Mouse (Mus musculus) intestine, postnatal 0 days (tissue): ENCODE measurements at regions not wholly inside any gene's neighbourhood (a gene's known extent, or its start where the extent isn't known, plus 50 kb on each side); places are given as distances from the start of the nearest gene placed in this dataset.

Experiments
- ATAC-seq: fragments of 200-750 bp; cut with Nextera tagmentation; 2 replicates; pipeline ENCODE4 v1.8.0; 2017; ENCODE audit warnings: mild to moderate bottlenecking, moderate TSS enrichment, moderate library complexity
- H3K27ac ChIP-seq: fragments of 300-500 bp; sonication (generic); 2 replicates; pipeline ENCODE4 v1.5.1; 2014; ENCODE audit warnings: mild to moderate bottlenecking, low read depth, low read length, moderate library complexity
- H3K27me3 ChIP-seq: fragments of 300-500 bp; sonication (generic); replicated peaks from 2 replicates; pipeline ENCODE4 v1.6.1; 2014; ENCODE audit warnings: low read length, mixed read lengths; ENCODE audit not compliant: control insufficient read depth, insufficient read depth
- H3K36me3 ChIP-seq: fragments of 300-500 bp; sonication (generic); 2 replicates; pipeline ENCODE4 v1.6.1; 2014; ENCODE audit warnings: mild to moderate bottlenecking, moderate library complexity; ENCODE audit not compliant: control insufficient read depth, insufficient read depth
- H3K4me1 ChIP-seq: fragments of 300-500 bp; sonication (generic); replicated peaks from 2 replicates; pipeline ENCODE4 v1.6.1; 2014; ENCODE audit warnings: antibody characterized with exemption, low read length, mixed read lengths; ENCODE audit not compliant: control insufficient read depth, insufficient read depth
- H3K4me2 ChIP-seq: fragments of 300-500 bp; sonication (generic); replicated peaks from 2 replicates; pipeline ENCODE4 v1.6.1; 2014; ENCODE audit warnings: low read depth, mild to moderate bottlenecking, moderate library complexity
- H3K4me3 ChIP-seq: fragments of 300-500 bp; sonication (generic); 2 replicates; pipeline ENCODE4 v1.5.1; 2014; ENCODE audit warnings: low read depth, low read length
- H3K9ac ChIP-seq: fragments of 300-500 bp; sonication (generic); 2 replicates; pipeline ENCODE4 v1.6.1; 2014; ENCODE audit warnings: mild to moderate bottlenecking, low read depth, low read length
- H3K9me3 ChIP-seq: fragments of 300-500 bp; sonication (generic); 2 replicates; pipeline ENCODE4 v1.6.1; 2016; ENCODE audit warnings: mixed run types; ENCODE audit not compliant: control insufficient read depth
- CTCF ChIP-seq: sonication (generic); IDR thresholded peaks from 2 replicates; pipeline ENCODE4 v1.5.1; 2016; ENCODE audit warnings: low read depth, mild to moderate bottlenecking, control low read depth, antibody characterized with exemption, moderate library complexity
- WGBS: fragments of 180-500 bp; shearing (Covaris S2); extraction: QIAGEN DNeasy Blood & Tissue Kit; methylation state at CpG from one replicate; pipeline ENCODE4 v1.1.7; 2014; 5-methylcytosine and 5-hydroxymethylcytosine counted together

GRCm38 (mm10) chr4:9019241-9020110 is 780.6 kb upstream of the Car8 start:
- ATAC-seq = no peak
- Histone ChIP-seq H3K4me2 (no peak overlapping the region), H3K9ac (no peak overlapping the region), H3K27me3 (no peaks in the 10 kb centered on the region), H3K4me3 (no peak overlapping the region), H3K9me3 (no peaks in the 10 kb centered on the region), H3K27ac (no peak overlapping the region), H3K4me1 (no peaks in the 10 kb centered on the region; the same call in 1 of the 2 replicates), H3K36me3 (no peaks in the 10 kb centered on the region)
- TF ChIP-seq CTCF = no peak
- WGBS = 83% methylated on average over 22 of the region's 22 CpGs

GRCm38 (mm10) chr4:9018236-9018635 is 779.4 kb upstream of the Car8 start:
- Histone ChIP-seq H3K4me2 (no peak overlapping the region), H3K9me3 (no peaks in the 10 kb centered on the region), H3K36me3 (no peaks in the 10 kb centered on the region), H3K27me3 (no peaks in the 10 kb centered on the region), H3K4me1 (no peaks in the 10 kb centered on the region; the same call in 1 of the 2 replicates), H3K9ac (no peak overlapping the region), H3K4me3 (no peak overlapping the region), H3K27ac (no peak overlapping the region)
- no peak for TF ChIP-seq CTCF
- ATAC-seq = no peak
- WGBS = 95% methylated on average over 2 of the region's 2 CpGs

GRCm38 (mm10) chr4:9016504-9017040 is 777.7 kb upstream of the Car8 start:
- no peaks in the 10 kb centered on the region; the same call in 1 of the 2 replicates for H3K4me1 ChIP-seq
- no peak overlapping the region for H3K9ac ChIP-seq
- 77% methylated on average over 9 of the region's 9 CpGs for WGBS
- H3K36me3 ChIP-seq = no peaks in the 10 kb centered on the region
- H3K27ac ChIP-seq = no peak overlapping the region
- ATAC-seq = no peak
- no peak for TF ChIP-seq CTCF
- no peak overlapping the region for H3K4me2 ChIP-seq
- H3K4me3 ChIP-seq = no peak overlapping the region
- no peaks in the 10 kb centered on the region for H3K27me3 ChIP-seq
- H3K9me3 ChIP-seq = no peaks in the 10 kb centered on the region

GRCm38 (mm10) chr4:9015528-9016503 is 777.0 kb upstream of the Car8 start:
- WGBS = 20% methylated on average over 14 of the region's 14 CpGs
- no peaks in the 10 kb centered on the region for H3K27me3 ChIP-seq
- H3K36me3 ChIP-seq = no peaks in the 10 kb centered on the region
- no peak overlapping the region for H3K27ac ChIP-seq
- H3K9me3 ChIP-seq = no peaks in the 10 kb centered on the region
- ATAC-seq = peak; percentile 41; the same call in 1 of the 2 replicates
- no peak overlapping the region for H3K9ac ChIP-seq
- H3K4me2 ChIP-seq = 0 out of 2 replicates have a peak overlapping the region, but pooled peaks have one; percentile 4
- no peaks in the 10 kb centered on the region; the same call in 1 of the 2 replicates for H3K4me1 ChIP-seq
- H3K4me3 ChIP-seq = no peak overlapping the region
- no peak for TF ChIP-seq CTCF

GRCm38 (mm10) chr4:9014986-9015385 is 776.1 kb upstream of the Car8 start:
- H3K4me3 ChIP-seq = no peak overlapping the region
- no peak overlapping the region for H3K4me2 ChIP-seq
- H3K9me3 ChIP-seq = no peaks in the 10 kb centered on the region
- H3K36me3 ChIP-seq = no peaks in the 10 kb centered on the region
- TF ChIP-seq CTCF = no peak
- no peak for ATAC-seq
- H3K27ac ChIP-seq = no peak overlapping the region
- no peak overlapping the region for H3K9ac ChIP-seq
- H3K27me3 ChIP-seq = no peaks in the 10 kb centered on the region
- 73% methylated on average over 4 of the region's 4 CpGs for WGBS
- no peaks in the 10 kb centered on the region; the same call in 1 of the 2 replicates for H3K4me1 ChIP-seq

- no peak overlapping the region for H3K27ac ChIP-seq
- H3K4me2 ChIP-seq = no peak overlapping the region
- whole genome bisulfite sequencing = 70% methylated on average over 9 of the region's 9 CpGs
- ATAC-seq = no peak
- no peaks in the 10 kb centered on the region for H3K27me3 ChIP-seq
- no peaks in the 10 kb centered on the region; the same call in 1 of the 2 replicates for H3K4me1 ChIP-seq
- H3K9ac ChIP-seq = no peak overlapping the region
- H3K9me3 ChIP-seq = no peaks in the 10 kb centered on the region
- H3K4me3 ChIP-seq = no peak overlapping the region
- no peaks in the 10 kb centered on the region for H3K36me3 ChIP-seq
- no peak for TF ChIP-seq CTCF
Observed at GRCm38 (mm10) chr4:9012787-9013186, 773.9 kb upstream of the Car8 start.
